Mouse (Mus musculus) MEL (cell line): ENCODE results near the gene Wars2.

Experiments used
- CTCF ChIP-seq, 3 experiments: IDR thresholded peaks in 2 of 3; conservative IDR thresholded peaks in 1 of 3; 2 replicates each; pipeline ENCODE4 v1.5.1; 2011 to 2012; ENCODE audit warnings: low read length in 3 of 3, low read depth in 2 of 3, mild to moderate bottlenecking in 2 of 3, improper control_type of control experiment in 1 of 3, inconsistent platforms in 1 of 3, mixed read lengths in 1 of 3, moderate library complexity in 1 of 3; ENCODE audit not compliant: control insufficient read depth in 1 of 3, insufficient read depth in 1 of 3, poor library complexity in 1 of 3, severe bottlenecking in 1 of 3
- EP300 ChIP-seq, 2 experiments: IDR thresholded peaks; 2 replicates each; pipeline ENCODE4 v1.6.1; 2011; ENCODE audit warnings: improper control_type of control experiment in 2 of 2, low read length in 2 of 2, low read depth in 1 of 2, mild to moderate bottlenecking in 1 of 2
- POLR2A ChIP-seq, 2 experiments: IDR thresholded peaks; 2 replicates each; pipeline ENCODE4 v1.6.1; 2011 to 2012; ENCODE audit warnings: low read length in 2 of 2, mild to moderate bottlenecking in 2 of 2, control low read depth in 1 of 2, improper control_type of control experiment in 1 of 2, low read depth in 1 of 2, moderate library complexity in 1 of 2; ENCODE audit not compliant: control insufficient read depth in 1 of 2, insufficient read depth in 1 of 2, poor library complexity in 1 of 2
- SIN3A ChIP-seq: IDR thresholded peaks from 2 replicates; pipeline ENCODE4 v1.6.1; 2012; ENCODE audit warnings: low read length, improper control_type of control experiment, inconsistent platforms
- SMC3 ChIP-seq: IDR thresholded peaks from 2 replicates; pipeline ENCODE4 v1.6.1; 2011; ENCODE audit warnings: low read depth, low read length, improper control_type of control experiment
- TAL1 ChIP-seq: IDR thresholded peaks from 2 replicates; pipeline ENCODE4 v1.6.1; 2012; ENCODE audit warnings: mild to moderate bottlenecking, inconsistent platforms, low read length, moderate library complexity, mixed read lengths
- TCF12 ChIP-seq: IDR thresholded peaks from 2 replicates; pipeline ENCODE4 v1.6.1; 2014; ENCODE audit warnings: low read depth, mild to moderate bottlenecking, inconsistent platforms, low read length, improper control_type of control experiment, moderate library complexity
- ZC3H11A ChIP-seq: IDR thresholded peaks from 2 replicates; pipeline ENCODE4 v1.6.1; 2012; ENCODE audit warnings: low read depth, mild to moderate bottlenecking, inconsistent platforms, low read length, improper control_type of control experiment
- ZKSCAN1 ChIP-seq: IDR thresholded peaks from 2 replicates; pipeline ENCODE4 v1.6.1; 2012; ENCODE audit warnings: low read depth, mild to moderate bottlenecking, inconsistent platforms, low read length, improper control_type of control experiment, moderate library complexity

- TF ChIP-seq POLR2A (IDR thresholded peaks at IDR 0.05; ENCODE audit: control insufficient read depth in 1 of 2, insufficient read depth in 1 of 2, low read depth in 1 of 2, low read length in 2 of 2, poor library complexity in 1 of 2) (no peak), CTCF (IDR thresholded peaks at IDR 0.05 in 2 of 3, conservative IDR thresholded peaks at IDR 0.05 in 1 of 3; ENCODE audit: control insufficient read depth in 1 of 3, insufficient read depth in 1 of 3, low read depth in 2 of 3, low read length in 3 of 3, poor library complexity in 1 of 3, severe bottlenecking in 1 of 3) (no peak), SMC3 (no peak), ZC3H11A (no peak), TCF12 (no peak), TAL1 (no peak), SIN3A (no peak), EP300 (IDR thresholded peaks at IDR 0.05; ENCODE audit: low read depth in 1 of 2, low read length in 2 of 2) (no peak), ZKSCAN1 (no peak)
These were observed 19.1 kb downstream of the Wars2 start for GRCm38 (mm10) chr3:99160016-99160415.
